Mouse (Mus musculus): ENCODE data around the gene Rnf144b. TPM values are rescaled to one million over a fixed set of nuclear protein-coding genes. Genes with fewer than 3 reads are reported as not detected.

Rnf144b gene
- polyA plus RNA-seq, 1 experiment from 2014 or later = 1.5 TPM

- ATAC-seq (ENCODE audit: insufficient read depth) (no peak), DNase-seq (no peak)
- TF ChIP-seq CTCF (IDR thresholded peaks at IDR 0.05; ENCODE audit: low read depth) = 0 out of 2 replicates have a peak, but pooled peaks have one; percentile 5
- 39% methylated on average over 3 of the region's 3 CpGs for WGBS
- Histone ChIP-seq H3K36me3 (ENCODE audit: insufficient read depth) (no peaks in the 10 kb centered on the region), H3K4me1 (ENCODE audit: insufficient read depth) (0 out of 2 replicates have a peak, but pooled peaks cover 2% of the 10 kb centered on the region), H3K27ac (ENCODE audit: low read depth) (no peak overlapping the region), H3K9me3 (ENCODE audit: low read depth, low read length) (no peaks in the 10 kb centered on the region), H3K9ac (no peak overlapping the region), H3K4me3 (ENCODE audit: low read depth, low read length) (no peak overlapping the region), H3K27me3 (ENCODE audit: insufficient read depth, low read length) (peaks cover 15% of the 10 kb centered on the region; the same call in 1 of the 2 replicates), H3K4me2 (no peak overlapping the region)
Measured at GRCm38 (mm10) chr13:47124449-47124848, 2.0 kb downstream of the Rnf144b start.

DNA sequence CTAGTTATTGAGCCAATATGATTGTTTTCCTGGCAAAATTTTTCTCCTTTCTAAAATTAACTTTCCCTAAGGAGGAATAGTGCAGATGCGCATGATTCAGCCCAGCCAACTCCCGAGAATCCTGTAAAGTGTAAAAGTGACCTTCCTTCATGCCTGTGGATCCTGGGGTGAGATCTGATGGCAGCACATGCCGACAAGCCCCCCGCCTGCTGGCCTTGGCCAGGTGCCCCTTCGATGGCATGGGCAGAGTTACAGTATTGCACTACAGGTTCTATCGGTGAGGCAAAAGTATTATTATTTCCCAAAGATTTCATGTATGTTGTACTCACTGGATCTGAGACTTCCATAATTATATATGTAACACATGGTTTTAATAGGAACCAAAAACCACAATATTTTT lies 2.5 kb downstream of the Rnf144b start:
- Histone ChIP-seq H3K4me3 (ENCODE audit: low read depth, low read length) (no peak overlapping the region), H3K27ac (ENCODE audit: low read depth) (no peak overlapping the region), H3K27me3 (ENCODE audit: insufficient read depth, low read length) (peaks cover 15% of the 10 kb centered on the region; the same call in 1 of the 2 replicates), H3K4me2 (no peak overlapping the region), H3K4me1 (ENCODE audit: insufficient read depth) (0 out of 2 replicates have a peak, but pooled peaks cover 2% of the 10 kb centered on the region), H3K9me3 (ENCODE audit: low read depth, low read length) (no peaks in the 10 kb centered on the region), H3K36me3 (ENCODE audit: insufficient read depth) (no peaks in the 10 kb centered on the region), H3K9ac (no peak overlapping the region)
- ATAC-seq (ENCODE audit: insufficient read depth) = no peak
- no peak for DNase-seq
- 71% methylated on average over 6 of the region's 6 CpGs for WGBS
- no peak for TF ChIP-seq CTCF (IDR thresholded peaks at IDR 0.05; ENCODE audit: low read depth)

DNA sequence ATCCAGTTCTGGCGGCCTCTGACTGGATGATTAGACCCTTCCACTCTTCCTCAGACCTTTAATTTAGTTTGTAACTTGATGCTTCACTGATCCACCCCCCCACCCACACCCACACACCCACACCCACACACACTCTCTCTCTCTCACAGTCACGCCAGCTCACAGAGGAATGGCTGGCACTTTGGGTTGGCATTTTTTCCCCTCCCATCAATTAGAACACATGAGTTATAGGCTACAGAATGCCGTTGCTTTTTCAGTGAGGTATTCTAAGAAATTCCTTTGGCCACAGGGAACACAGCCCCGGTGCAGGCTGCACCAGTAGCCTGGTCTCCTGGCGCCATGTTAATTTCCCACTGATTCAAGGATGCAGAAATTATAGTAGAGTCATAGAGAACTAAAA lies 3.1 kb downstream of the Rnf144b start:
- no peak for ATAC-seq (ENCODE audit: insufficient read depth)
- no peaks in the 10 kb centered on the region for H3K36me3 ChIP-seq (ENCODE audit: insufficient read depth)
- H3K4me1 ChIP-seq (ENCODE audit: insufficient read depth) = 0 out of 2 replicates have a peak, but pooled peaks cover 2% of the 10 kb centered on the region
- H3K27ac ChIP-seq (ENCODE audit: low read depth) = no peak overlapping the region
- no peak overlapping the region for H3K4me2 ChIP-seq
- H3K9me3 ChIP-seq (ENCODE audit: low read depth, low read length) = no peaks in the 10 kb centered on the region
- 68% methylated on average over 5 of the region's 5 CpGs for WGBS
- no peak overlapping the region for H3K4me3 ChIP-seq (ENCODE audit: low read depth, low read length)
- DNase-seq = no peak
- no peak overlapping the region for H3K9ac ChIP-seq
- H3K27me3 ChIP-seq (ENCODE audit: insufficient read depth, low read length) = peaks cover 15% of the 10 kb centered on the region; the same call in 1 of the 2 replicates
- TF ChIP-seq CTCF (IDR thresholded peaks at IDR 0.05; ENCODE audit: low read depth) = no peak

GRCm38 (mm10) chr13:47129090-47129489 lies 6.6 kb downstream of the Rnf144b start:
- no peak for DNase-seq
- WGBS = 57% methylated on average over 4 of the region's 4 CpGs
- H3K36me3 ChIP-seq (ENCODE audit: insufficient read depth) = no peaks in the 10 kb centered on the region
- H3K4me2 ChIP-seq = no peak overlapping the region
- H3K9me3 ChIP-seq (ENCODE audit: low read depth, low read length) = no peaks in the 10 kb centered on the region
- no peak for ATAC-seq (ENCODE audit: insufficient read depth)
- TF ChIP-seq CTCF (IDR thresholded peaks at IDR 0.05; ENCODE audit: low read depth) = no peak
- no peaks in the 10 kb centered on the region for H3K27me3 ChIP-seq (ENCODE audit: insufficient read depth, low read length)
- no peak overlapping the region for H3K4me3 ChIP-seq (ENCODE audit: low read depth, low read length)
- no peak overlapping the region for H3K9ac ChIP-seq
- 0 out of 2 replicates have a peak, but pooled peaks cover 2% of the 10 kb centered on the region for H3K4me1 ChIP-seq (ENCODE audit: insufficient read depth)
- H3K27ac ChIP-seq (ENCODE audit: low read depth) = no peak overlapping the region

GRCm38 (mm10) chr13:47133058-47133457 lies 10.6 kb downstream of the Rnf144b start:
- ATAC-seq (ENCODE audit: insufficient read depth) (no peak), DNase-seq (no peak)
- H3K9ac ChIP-seq = no peak overlapping the region
- no peaks in the 10 kb centered on the region for H3K27me3 ChIP-seq (ENCODE audit: insufficient read depth, low read length)
- no peak overlapping the region for H3K4me3 ChIP-seq (ENCODE audit: low read depth, low read length)
- H3K27ac ChIP-seq (ENCODE audit: low read depth) = no peak overlapping the region
- TF ChIP-seq CTCF (IDR thresholded peaks at IDR 0.05; ENCODE audit: low read depth) = no peak
- no peaks in the 10 kb centered on the region for H3K9me3 ChIP-seq (ENCODE audit: low read depth, low read length)
- no peaks in the 10 kb centered on the region for H3K4me1 ChIP-seq (ENCODE audit: insufficient read depth)
- H3K4me2 ChIP-seq = no peak overlapping the region
- WGBS = 77% methylated on average over 8 of the region's 8 CpGs
- no peaks in the 10 kb centered on the region for H3K36me3 ChIP-seq (ENCODE audit: insufficient read depth)

DNA sequence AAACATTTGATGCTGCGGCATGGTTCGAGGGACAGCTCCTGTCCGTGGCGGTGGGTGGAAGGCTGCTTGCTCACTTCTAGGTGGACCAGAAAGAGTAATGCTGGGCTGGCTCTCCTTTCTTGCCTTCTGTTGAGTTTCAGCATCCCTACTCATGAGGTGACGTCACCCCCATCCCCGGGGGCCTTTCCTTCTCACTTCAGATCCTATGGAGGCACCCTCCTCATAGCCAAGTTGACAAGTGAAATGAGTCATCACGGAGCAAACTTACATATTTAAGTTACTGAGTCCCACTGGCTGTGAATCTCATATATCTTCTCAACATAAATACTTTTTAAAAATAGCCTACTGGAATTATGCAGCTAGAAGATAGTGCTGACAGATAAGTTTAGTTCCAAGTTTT lies 12.4 kb downstream of the Rnf144b start:
- ATAC-seq (ENCODE audit: insufficient read depth) (no peak), DNase-seq (no peak)
- no peaks in the 10 kb centered on the region for H3K36me3 ChIP-seq (ENCODE audit: insufficient read depth)
- H3K9me3 ChIP-seq (ENCODE audit: low read depth, low read length) = no peaks in the 10 kb centered on the region
- H3K9ac ChIP-seq = no peak overlapping the region
- no peak overlapping the region for H3K27ac ChIP-seq (ENCODE audit: low read depth)
- no peak for TF ChIP-seq CTCF (IDR thresholded peaks at IDR 0.05; ENCODE audit: low read depth)
- WGBS = 92% methylated on average over 7 of the region's 7 CpGs
- H3K4me1 ChIP-seq (ENCODE audit: insufficient read depth) = no peaks in the 10 kb centered on the region
- H3K4me3 ChIP-seq (ENCODE audit: low read depth, low read length) = no peak overlapping the region
- no peak overlapping the region for H3K4me2 ChIP-seq
- no peaks in the 10 kb centered on the region for H3K27me3 ChIP-seq (ENCODE audit: insufficient read depth, low read length)

GRCm38 (mm10) chr13:47135741-47136140 lies 13.3 kb downstream of the Rnf144b start:
- no peak overlapping the region for H3K4me3 ChIP-seq (ENCODE audit: low read depth, low read length)
- H3K36me3 ChIP-seq (ENCODE audit: insufficient read depth) = no peaks in the 10 kb centered on the region
- 82% methylated on average over 7 of the region's 7 CpGs for WGBS
- no peaks in the 10 kb centered on the region for H3K27me3 ChIP-seq (ENCODE audit: insufficient read depth, low read length)
- ATAC-seq (ENCODE audit: insufficient read depth) (no peak), DNase-seq (peak; percentile 12)
- no peak for TF ChIP-seq CTCF (IDR thresholded peaks at IDR 0.05; ENCODE audit: low read depth)
- H3K27ac ChIP-seq (ENCODE audit: low read depth) = no peak overlapping the region
- H3K4me1 ChIP-seq (ENCODE audit: insufficient read depth) = no peaks in the 10 kb centered on the region
- no peak overlapping the region for H3K4me2 ChIP-seq
- no peak overlapping the region for H3K9ac ChIP-seq
- no peaks in the 10 kb centered on the region for H3K9me3 ChIP-seq (ENCODE audit: low read depth, low read length)

DNA sequence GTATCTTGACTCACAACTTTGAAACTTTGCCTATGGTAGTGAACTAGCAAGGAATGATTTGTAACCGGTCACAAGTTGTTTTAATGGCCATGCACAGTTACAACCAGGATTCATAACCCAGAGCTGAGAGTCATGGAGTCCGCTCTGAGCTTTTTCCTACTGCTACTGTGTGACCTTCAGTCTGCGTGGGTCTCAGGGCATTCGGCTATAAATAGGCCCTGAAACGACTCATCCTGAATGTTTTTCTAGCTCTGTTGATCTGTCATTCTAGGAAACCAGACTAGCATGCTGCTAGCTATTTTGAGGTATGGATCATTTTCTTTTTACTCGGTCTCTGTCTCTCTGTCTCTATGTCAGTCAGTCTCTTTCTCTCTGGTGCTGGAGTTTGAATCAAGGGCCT lies 20.3 kb downstream of the Rnf144b start:
- DNase-seq (no peak), ATAC-seq (ENCODE audit: insufficient read depth) (no peak)
- H3K9ac ChIP-seq = no peak overlapping the region
- H3K4me1 ChIP-seq (ENCODE audit: insufficient read depth) = no peaks in the 10 kb centered on the region; the same call in 1 of the 2 replicates
- H3K27ac ChIP-seq (ENCODE audit: low read depth) = no peak overlapping the region
- H3K27me3 ChIP-seq (ENCODE audit: insufficient read depth, low read length) = no peaks in the 10 kb centered on the region
- no peak for TF ChIP-seq CTCF (IDR thresholded peaks at IDR 0.05; ENCODE audit: low read depth)
- no peak overlapping the region for H3K4me2 ChIP-seq
- WGBS = 65% methylated on average over 6 of the region's 6 CpGs
- no peaks in the 10 kb centered on the region for H3K9me3 ChIP-seq (ENCODE audit: low read depth, low read length)
- H3K36me3 ChIP-seq (ENCODE audit: insufficient read depth) = no peaks in the 10 kb centered on the region
- H3K4me3 ChIP-seq (ENCODE audit: low read depth, low read length) = no peak overlapping the region
